Mouse (Mus musculus) testis, adult 2 months (tissue): Measurements from ENCODE around the gene Neurl1a. TPM values are rescaled to one million over a fixed set of nuclear protein-coding genes. Genes with fewer than 3 reads are reported as not detected.

Experiments
- H3K27ac ChIP-seq: fragments of 200-500 bp; 2 replicates; pipeline ENCODE4 v1.5.1; 2012; ENCODE audit warnings: low read depth, low read length; ENCODE audit not compliant: control insufficient read depth, insufficient read depth
- H3K27me3 ChIP-seq: fragments of 200-500 bp; 2 replicates; pipeline ENCODE4 v1.6.1; 2012; ENCODE audit warnings: mild to moderate bottlenecking, low read length, moderate library complexity; ENCODE audit not compliant: control insufficient read depth, insufficient read depth
- H3K36me3 ChIP-seq: fragments of 200-500 bp; 2 replicates; pipeline ENCODE4 v1.6.1; 2012; ENCODE audit warnings: mild to moderate bottlenecking, low read length; ENCODE audit not compliant: control insufficient read depth, insufficient read depth
- H3K4me1 ChIP-seq: fragments of 200-500 bp; 2 replicates; pipeline ENCODE4 v1.6.1; 2012; ENCODE audit warnings: low read length; ENCODE audit not compliant: control insufficient read depth, insufficient read depth
- H3K4me3 ChIP-seq: fragments of 200-500 bp; 2 replicates; pipeline ENCODE4 v1.5.1; 2012; ENCODE audit warnings: low read depth, mild to moderate bottlenecking, low read length, moderate library complexity, mixed read lengths; ENCODE audit not compliant: control insufficient read depth
- CTCF ChIP-seq: fragments of 200-500 bp; IDR thresholded peaks from 2 replicates; pipeline ENCODE4 v1.5.1; 2012; ENCODE audit warnings: low read depth, mild to moderate bottlenecking, inconsistent platforms, low read length, moderate library complexity; ENCODE audit not compliant: control insufficient read depth, insufficient read depth, insufficient replicate concordance
- POLR2A ChIP-seq: fragments of 200-500 bp; IDR thresholded peaks from 2 replicates; pipeline ENCODE4 v1.6.1; 2012; ENCODE audit warnings: low read depth, mild to moderate bottlenecking, inconsistent platforms, low read length, moderate library complexity; ENCODE audit not compliant: control insufficient read depth
- polyA plus RNA-seq: library from polyadenylated mRNA; depleted of rRNA; stranded (reverse); fragments of >200 nt; gene quantifications from 2 replicates; pipeline ENCODE4 v1.2.3, GENCODE M21; 2012; rRNA removed

The Neurl1a gene
- polyA plus RNA-seq, 1 experiment = 37.0 TPM

DNA sequence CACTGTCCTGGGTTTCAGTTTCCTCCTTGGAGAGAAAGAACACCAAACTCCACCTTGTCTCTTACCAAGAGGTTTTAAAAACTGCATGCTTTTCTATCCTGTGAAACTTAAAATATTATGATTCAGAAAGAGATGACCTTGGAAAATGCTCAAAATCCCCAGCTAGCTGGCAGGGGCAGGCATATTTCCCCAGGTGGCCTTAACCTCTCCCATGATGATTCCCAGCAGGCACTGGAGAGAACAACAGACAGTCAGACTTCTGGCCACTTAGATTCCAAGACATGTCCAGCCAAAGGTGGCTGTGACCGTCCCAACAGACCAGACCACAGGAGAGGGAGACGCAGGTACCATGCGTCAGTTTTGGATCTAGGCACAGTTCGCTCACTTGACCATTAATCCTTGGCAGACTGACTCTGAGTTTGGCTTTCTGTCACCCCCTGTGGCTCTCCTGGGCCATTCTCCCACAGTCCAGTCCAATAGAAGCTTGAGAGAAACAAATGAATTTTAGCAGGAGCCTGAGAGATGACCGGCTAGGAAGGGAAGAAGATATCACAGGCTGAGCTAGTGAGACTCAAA lies 125.6 kb downstream of the Neurl1a start:
- Histone ChIP-seq H3K4me1 (peaks cover 5% of the 10 kb centered on the region), H3K27me3 (no peaks in the 10 kb centered on the region), H3K36me3 (no peaks in the 10 kb centered on the region), H3K4me3 (no peak overlapping the region), H3K27ac (no peak overlapping the region)
- TF ChIP-seq CTCF = no peak

DNA sequence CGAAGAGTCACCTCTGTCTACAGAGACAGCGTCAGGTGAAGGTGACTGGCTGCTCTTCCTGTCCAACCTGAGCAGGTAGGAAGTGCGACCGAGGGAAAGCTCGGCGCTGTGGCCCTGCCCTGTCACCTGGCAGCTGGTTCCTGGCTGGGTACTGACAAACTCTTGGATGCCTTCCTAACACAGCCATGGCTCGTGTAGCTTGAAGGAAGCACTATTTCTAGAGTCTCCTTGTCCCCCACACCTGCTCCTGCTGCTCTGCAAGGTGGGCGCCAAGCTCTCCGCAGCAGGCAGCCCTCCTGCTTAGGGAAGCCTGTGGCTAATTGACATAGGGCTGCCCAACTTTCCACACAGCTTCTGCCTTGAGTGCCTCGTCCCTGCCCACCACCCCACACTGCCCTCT lies 126.8 kb downstream of the Neurl1a start:
- Histone ChIP-seq H3K27ac (no peak overlapping the region), H3K4me1 (peaks cover 5% of the 10 kb centered on the region), H3K36me3 (no peaks in the 10 kb centered on the region), H3K27me3 (no peaks in the 10 kb centered on the region), H3K4me3 (no peak overlapping the region)
- TF ChIP-seq CTCF = no peak
- no peak for TF ChIP-seq POLR2A

DNA sequence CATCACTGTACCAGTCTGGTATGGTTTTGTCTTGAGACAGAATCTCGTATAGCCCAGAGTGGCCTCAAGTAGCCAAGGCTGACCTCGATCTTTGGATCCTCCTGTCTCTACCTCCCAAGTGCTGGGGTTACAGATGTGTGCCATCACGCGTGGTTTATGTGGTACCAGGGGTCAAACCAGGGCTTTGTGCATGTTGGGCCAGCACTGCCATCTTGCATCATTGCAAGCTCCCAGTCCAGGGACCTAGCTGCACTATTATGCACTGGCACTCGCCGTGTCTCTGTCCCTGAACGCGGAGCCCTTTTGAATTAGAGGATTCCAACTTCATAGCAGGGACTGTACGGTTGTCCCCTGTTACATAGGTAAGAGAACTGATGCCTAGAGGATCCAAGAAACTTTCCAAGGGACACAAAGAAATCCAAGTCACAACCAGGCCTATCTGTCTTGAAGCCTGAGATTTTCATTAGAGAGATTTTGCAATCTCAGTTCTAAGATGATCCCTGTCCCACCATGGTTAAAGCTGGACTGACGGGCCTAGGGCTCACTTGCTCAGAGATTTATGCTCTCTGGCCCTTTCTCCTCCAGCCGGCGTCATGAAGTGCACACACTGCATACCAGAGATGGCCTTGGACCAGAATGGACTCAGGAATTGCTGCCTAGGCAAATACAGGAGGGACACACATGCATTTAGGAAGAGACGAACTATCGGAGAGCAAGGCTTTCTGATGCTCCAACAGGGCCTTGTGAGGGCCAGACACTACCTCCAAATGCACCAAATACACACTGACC lies 127.7 kb downstream of the Neurl1a start:
- TF ChIP-seq POLR2A = no peak
- TF ChIP-seq CTCF = no peak
- H3K36me3 ChIP-seq = no peaks in the 10 kb centered on the region
- peaks cover 5% of the 10 kb centered on the region for H3K4me1 ChIP-seq
- H3K27me3 ChIP-seq = no peaks in the 10 kb centered on the region
- no peak overlapping the region for H3K4me3 ChIP-seq
- H3K27ac ChIP-seq = no peak overlapping the region

DNA sequence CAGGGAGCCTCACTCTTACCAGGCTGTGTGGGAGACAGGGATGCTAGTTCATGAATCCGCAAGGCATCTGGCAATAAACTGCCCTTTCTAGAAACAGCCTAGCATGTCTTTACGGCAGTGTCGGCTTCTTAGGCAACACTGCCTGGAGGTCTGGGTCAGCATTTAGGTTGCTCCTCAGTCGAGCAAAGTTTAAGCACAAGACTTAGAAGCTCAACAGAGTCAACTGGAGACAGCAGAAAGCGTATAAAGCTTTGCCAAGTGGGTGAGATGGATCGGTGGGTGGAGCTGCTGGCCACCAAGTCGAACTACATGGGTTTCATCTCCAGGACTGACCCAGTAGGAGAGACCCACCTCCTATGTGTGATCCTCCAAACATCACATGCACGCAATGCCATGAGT lies 128.3 kb downstream of the Neurl1a start:
- Histone ChIP-seq H3K27ac (no peak overlapping the region), H3K4me3 (no peak overlapping the region), H3K4me1 (peaks cover 5% of the 10 kb centered on the region), H3K36me3 (no peaks in the 10 kb centered on the region), H3K27me3 (no peaks in the 10 kb centered on the region)
- no peak for TF ChIP-seq CTCF
- TF ChIP-seq POLR2A = no peak

Other genes with a start within 250 kb of the Neurl1a start
- gene Ina, start 164.1 kb upstream of the Neurl1a start, polyA plus RNA-seq = 0.35 and 0.37 TPM in 2 replicates
- gene Nt5c2, start 163.7 kb upstream of the Neurl1a start, polyA plus RNA-seq = 38.0 and 38.6 TPM in 2 replicates
- 31.8 and 31.9 TPM in 2 replicates for gene Pcgf6, start 127.9 kb upstream of the Neurl1a start, polyA plus RNA-seq
- 4.4 and 4.9 TPM in 2 replicates for gene Taf5, start 111.1 kb upstream of the Neurl1a start, polyA plus RNA-seq
- 104 and 138 TPM in 2 replicates for gene Usmg5, start 88.2 kb upstream of the Neurl1a start, polyA plus RNA-seq
- 6.6 and 6.8 TPM in 2 replicates for gene Pdcd11, start 88.1 kb upstream of the Neurl1a start, polyA plus RNA-seq
- gene Calhm2, start 40.5 kb upstream of the Neurl1a start, polyA plus RNA-seq = 2.7 and 4.1 TPM in 2 replicates
- gene Calhm1, start 34.6 kb upstream of the Neurl1a start, polyA plus RNA-seq = not detected in 2 replicates
- 0.30 TPM in 1 of 2 replicates, not detected in the other for gene Calhm3, start 21.1 kb upstream of the Neurl1a start, polyA plus RNA-seq